Mouse (Mus musculus): ENCODE data around the gene Rad18.

- TF ChIP-seq POLR2A (IDR thresholded peaks at IDR 0.05; ENCODE audit: low read depth, low read length): no peak
- no peak for TF ChIP-seq CTCF (IDR thresholded peaks at IDR 0.05; ENCODE audit: borderline replicate concordance, insufficient read depth, low read length)
Observed at GRCm38 (mm10) chr6:112731386-112731785, 34.9 kb upstream of the Rad18 start.

Data from embryonic fibroblast, embryonic 13.5 days (primary cell).